ENCODE assay signal across 8 mouse cellular contexts in genomic region chr15:97458748-97459221, GRCm38 (mm10).
DNase-seq lines count a peak whose midpoint lies in the region; ATAC-seq and TF ChIP-seq lines count a peak whose summit lies in the region.

No protein-coding gene starts in this region.

- TF ChIP-seq CTCF in ES-Bruce4 (IDR thresholded peaks at IDR 0.05; ENCODE audit: low read depth, low read length), result no peak

- DNase-seq in hindbrain, embryonic 10.5 days (ENCODE audit: low spot score), result no peak
- DNase-seq in spleen, postnatal 4 days (ENCODE audit: low spot score in 2 of 2), result peak; percentile 66 to 75
- no peak for DNase-seq in cerebellum, adult 11-12 months
- no peak for DNase-seq in kidney, postnatal 36 days

- H3K9me3 ChIP-seq in hindbrain, embryonic 13.5 days, result no peaks in the 10 kb centered on the region; the same call in 1 of the 2 replicates
- no peaks in the 10 kb centered on the region for H3K9me3 ChIP-seq in hindbrain, embryonic 10.5 days
- no peaks in the 10 kb centered on the region for H3K9me3 ChIP-seq in ES-Bruce4 (replicated peaks; ENCODE audit: control insufficient read depth, insufficient read depth, low read length, poor library complexity, severe bottlenecking)

- no peak for TF ChIP-seq POLR2A in ES-Bruce4 (IDR thresholded peaks at IDR 0.05; ENCODE audit: insufficient read depth, low read length)

- peak overlapping the region; percentile 30 for H3K4me2 ChIP-seq in hindbrain, embryonic 13.5 days

- no peak for TF ChIP-seq EP300 in ES-Bruce4 (IDR thresholded peaks at IDR 0.05; ENCODE audit: insufficient read depth, low read depth, low read length)

- WGBS in hindbrain, embryonic 13.5 days, result 75% methylated on average over 11 of the region's 11 CpGs
- 72% methylated on average over 11 of the region's 11 CpGs for WGBS in hindbrain, embryonic 10.5 days

- no peak overlapping the region for H3K9ac ChIP-seq in hindbrain, embryonic 13.5 days
- no peak overlapping the region for H3K9ac ChIP-seq in ES-Bruce4 (ENCODE audit: low read depth, poor library complexity, severe bottlenecking)

- no peaks in the 10 kb centered on the region for H3K36me3 ChIP-seq in hindbrain, embryonic 13.5 days
- no peaks in the 10 kb centered on the region for H3K36me3 ChIP-seq in hindbrain, embryonic 10.5 days
- H3K36me3 ChIP-seq in ES-Bruce4 (ENCODE audit: control insufficient read depth, insufficient read depth, low read length, poor library complexity, severe bottlenecking), result no peaks in the 10 kb centered on the region

- no peak overlapping the region for H3K27ac ChIP-seq in hindbrain, embryonic 13.5 days
- H3K27ac ChIP-seq in hindbrain, embryonic 10.5 days, result no peak overlapping the region
- H3K27ac ChIP-seq in ES-Bruce4 (ENCODE audit: insufficient read depth, low read length), result no peak overlapping the region

- no peak overlapping the region for H3K4me3 ChIP-seq in hindbrain, embryonic 13.5 days
- no peak overlapping the region for H3K4me3 ChIP-seq in hindbrain, embryonic 10.5 days
- peak overlapping the region; percentile 8; the same call in 1 of the 2 replicates for H3K4me3 ChIP-seq in ES-Bruce4 (ENCODE audit: low read depth, low read length)

- H3K4me1 ChIP-seq in hindbrain, embryonic 13.5 days (replicated peaks), result no peaks in the 10 kb centered on the region
- H3K4me1 ChIP-seq in hindbrain, embryonic 10.5 days (replicated peaks), result no peaks in the 10 kb centered on the region
- peaks cover 2% of the 10 kb centered on the region for H3K4me1 ChIP-seq in ES-Bruce4 (ENCODE audit: control insufficient read depth, insufficient read depth, low read length)

- H3K27me3 ChIP-seq in hindbrain, embryonic 13.5 days, result no peaks in the 10 kb centered on the region
- no peaks in the 10 kb centered on the region for H3K27me3 ChIP-seq in hindbrain, embryonic 10.5 days (ENCODE audit: insufficient read depth, poor library complexity, severe bottlenecking)
- no peaks in the 10 kb centered on the region for H3K27me3 ChIP-seq in ES-Bruce4 (ENCODE audit: control insufficient read depth, insufficient read depth, low read length, poor library complexity, severe bottlenecking)

- no peak for ATAC-seq in hindbrain, embryonic 13.5 days (ENCODE audit: low FRiP score)
- peak; percentile 81 for ATAC-seq in inflammation-experienced regulatory T-cells, adult 6 months
- ATAC-seq in frontal cortex, adult (ENCODE audit: low TSS enrichment), result no peak

Comparison
In these comparisons a context has a peak if more than half of its experiments do, and no peak if none do; other contexts are left out.
1. DNase-seq: peak in spleen, postnatal 4 days (2 of 2); none in hindbrain, embryonic 10.5 days (single experiment), cerebellum, adult 11-12 months (single experiment) and kidney, postnatal 36 days (0 of 2).